Mouse (Mus musculus) C2C12 (cell line): ENCODE measurements around the gene Fastk.

Experiments used
- CEBPB ChIP-seq: IDR thresholded peaks from one replicate; pipeline ENCODE4 v1.6.1; 2011; ENCODE audit warnings: low read depth, mild to moderate bottlenecking, control low read depth, moderate library complexity
- CTCF ChIP-seq: IDR thresholded peaks from one replicate; pipeline ENCODE4 v1.5.1; 2011; ENCODE audit not compliant: control insufficient read depth, insufficient read depth, insufficient read length
- MAX ChIP-seq: IDR thresholded peaks from one replicate; pipeline ENCODE4 v1.6.1; 2011; ENCODE audit warnings: mild to moderate bottlenecking, control low read depth
- MYOD1 ChIP-seq: IDR thresholded peaks from one replicate; pipeline ENCODE4 v1.6.1; 2011; ENCODE audit warnings: low read depth; ENCODE audit not compliant: control insufficient read depth, insufficient read length
- MYOG ChIP-seq: IDR thresholded peaks from one replicate; pipeline ENCODE4 v1.6.1; 2011; ENCODE audit not compliant: control insufficient read depth, insufficient read length; ENCODE audit errors: extremely low read depth
- USF1 ChIP-seq: IDR thresholded peaks from one replicate; pipeline ENCODE4 v1.6.1; 2011; ENCODE audit warnings: low read depth, mild to moderate bottlenecking, control low read depth, moderate library complexity

- TF ChIP-seq CTCF (no peak), CEBPB (no peak), MAX (no peak), USF1 (no peak), MYOD1 (no peak), MYOG (no peak)
Measured at GRCm38 (mm10) chr5:24391864-24392263, 53.2 kb downstream of the Fastk start, which contains the start of gene Atg9b.
